Mouse (Mus musculus): ENCODE measurements around the gene Mnt. TPM values are rescaled to one million over a fixed set of nuclear protein-coding genes. Genes with fewer than 3 reads are reported as not detected.

The Mnt gene
- polyA plus RNA-seq, 1 experiment from 2014 or later: 5.1 TPM

DNA sequence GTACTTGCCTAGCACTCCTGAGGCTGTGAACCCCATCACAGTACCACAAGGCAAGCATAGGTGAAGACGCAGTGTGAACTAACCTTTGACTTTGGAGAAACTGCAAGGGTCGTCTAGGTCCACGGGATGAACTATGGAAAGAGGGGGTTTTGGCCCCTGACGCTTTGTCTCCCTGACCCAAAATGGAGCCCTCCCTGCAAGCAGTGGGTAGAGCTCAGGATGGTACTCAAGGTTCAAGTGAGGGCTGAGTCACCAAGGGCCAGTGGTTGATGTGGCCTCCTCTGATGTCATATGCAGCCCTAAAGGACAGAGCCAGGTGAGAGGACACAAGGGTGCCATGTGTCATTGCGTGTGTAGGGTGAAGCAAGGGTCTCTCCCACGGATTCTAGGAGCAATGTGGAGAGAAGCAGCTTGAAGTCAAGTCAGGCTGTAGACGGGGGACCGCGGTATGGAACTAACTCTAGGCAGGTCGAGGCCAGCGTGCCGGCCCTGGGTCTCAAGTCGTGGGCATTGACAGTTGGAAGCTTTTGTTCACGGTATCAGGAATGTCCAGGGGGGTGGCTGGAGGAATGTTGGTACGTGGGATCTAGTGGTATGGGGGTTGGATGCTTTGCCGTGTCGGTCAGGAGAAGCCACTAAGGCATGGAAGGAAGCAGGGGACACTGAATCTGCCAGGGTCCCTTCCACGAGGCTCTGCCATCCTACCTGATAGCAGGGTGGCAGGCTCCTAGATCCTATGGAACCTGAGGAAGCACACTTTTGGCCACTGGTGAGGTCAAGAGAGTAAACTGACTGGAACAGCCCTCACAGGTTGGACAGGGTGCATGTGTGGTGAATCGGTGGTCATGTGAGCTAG, 9.4 kb downstream of the Mnt start:
- no peak overlapping the region for H3K27ac ChIP-seq (replicated peaks; ENCODE audit: low read depth, low read length)
- no peak overlapping the region for H3K4me3 ChIP-seq (ENCODE audit: low read depth, low read length)
- 93% methylated on average over 19 of the region's 19 CpGs for WGBS
- H3K9ac ChIP-seq (ENCODE audit: low read length): no peak overlapping the region
- H3K4me1 ChIP-seq (ENCODE audit: control insufficient read depth, insufficient read depth, low read length): peaks cover 9% of the 10 kb centered on the region
- H3K36me3 ChIP-seq (ENCODE audit: control insufficient read depth, insufficient read depth, low read length): peaks cover 13% of the 10 kb centered on the region
- H3K27me3 ChIP-seq (ENCODE audit: control insufficient read depth, insufficient read depth, low read length): no peaks in the 10 kb centered on the region
- DNase-seq (ENCODE audit: low spot score) (no peak), ATAC-seq (ENCODE audit: insufficient number of reproducible peaks, low FRiP score, low TSS enrichment, low read depth) (no peak)
- no peak overlapping the region for H3K4me2 ChIP-seq (ENCODE audit: low read depth, severe bottlenecking)
- no peaks in the 10 kb centered on the region for H3K9me3 ChIP-seq (ENCODE audit: control insufficient read depth, low read length)

- H3K4me3 ChIP-seq (ENCODE audit: low read depth, low read length): no peak overlapping the region
- 87% methylated on average over 8 of the region's 8 CpGs for WGBS
Measured at GRCm38 (mm10) chr11:74840739-74841138, 10.0 kb downstream of the Mnt start.

DNA sequence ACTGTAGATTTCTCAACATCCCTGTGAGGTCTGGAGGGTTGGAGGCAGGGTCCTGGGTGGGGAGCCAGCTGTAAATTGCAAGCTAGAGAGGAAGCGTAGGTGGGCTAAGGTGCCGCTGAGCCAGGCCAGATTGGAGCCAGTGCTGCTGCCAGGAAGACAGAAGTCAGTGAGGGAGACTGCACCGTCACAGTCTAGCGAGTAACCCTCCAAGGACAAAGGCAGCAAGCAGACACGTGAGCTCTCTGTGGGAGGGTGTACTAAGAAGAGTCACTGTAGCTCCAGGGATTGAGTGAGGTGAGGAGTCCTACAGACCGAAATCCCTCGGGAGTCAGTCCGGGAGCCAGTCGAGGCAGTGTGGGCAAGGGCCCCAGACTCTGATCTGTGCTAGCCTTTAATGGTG, 10.6 kb downstream of the Mnt start:
- no peaks in the 10 kb centered on the region for H3K27me3 ChIP-seq (ENCODE audit: control insufficient read depth, insufficient read depth, low read length)
- WGBS: 90% methylated on average over 9 of the region's 9 CpGs
- H3K9me3 ChIP-seq (ENCODE audit: control insufficient read depth, low read length): no peaks in the 10 kb centered on the region
- no peak overlapping the region for H3K9ac ChIP-seq (ENCODE audit: low read length)
- H3K4me2 ChIP-seq (ENCODE audit: low read depth, severe bottlenecking): no peak overlapping the region
- peaks cover 9% of the 10 kb centered on the region for H3K4me1 ChIP-seq (ENCODE audit: control insufficient read depth, insufficient read depth, low read length)
- no peak overlapping the region for H3K4me3 ChIP-seq (ENCODE audit: low read depth, low read length)
- H3K27ac ChIP-seq (replicated peaks; ENCODE audit: low read depth, low read length): no peak overlapping the region
- H3K36me3 ChIP-seq (ENCODE audit: control insufficient read depth, insufficient read depth, low read length): peaks cover 13% of the 10 kb centered on the region
- DNase-seq (ENCODE audit: low spot score) (no peak), ATAC-seq (ENCODE audit: insufficient number of reproducible peaks, low FRiP score, low TSS enrichment, low read depth) (no peak)

More at GRCm38 (mm10) chr11:74840739-74841138, 10.0 kb downstream of the Mnt start:
- Histone ChIP-seq H3K27ac (replicated peaks; ENCODE audit: low read depth, low read length) (no peak overlapping the region), H3K9ac (ENCODE audit: low read length) (no peak overlapping the region), H3K9me3 (ENCODE audit: control insufficient read depth, low read length) (no peaks in the 10 kb centered on the region), H3K27me3 (ENCODE audit: control insufficient read depth, insufficient read depth, low read length) (no peaks in the 10 kb centered on the region), H3K36me3 (ENCODE audit: control insufficient read depth, insufficient read depth, low read length) (peaks cover 13% of the 10 kb centered on the region), H3K4me2 (ENCODE audit: low read depth, severe bottlenecking) (no peak overlapping the region), H3K4me1 (ENCODE audit: control insufficient read depth, insufficient read depth, low read length) (peaks cover 9% of the 10 kb centered on the region)
- ATAC-seq (ENCODE audit: insufficient number of reproducible peaks, low FRiP score, low TSS enrichment, low read depth) (no peak), DNase-seq (ENCODE audit: low spot score) (no peak)

DNA sequence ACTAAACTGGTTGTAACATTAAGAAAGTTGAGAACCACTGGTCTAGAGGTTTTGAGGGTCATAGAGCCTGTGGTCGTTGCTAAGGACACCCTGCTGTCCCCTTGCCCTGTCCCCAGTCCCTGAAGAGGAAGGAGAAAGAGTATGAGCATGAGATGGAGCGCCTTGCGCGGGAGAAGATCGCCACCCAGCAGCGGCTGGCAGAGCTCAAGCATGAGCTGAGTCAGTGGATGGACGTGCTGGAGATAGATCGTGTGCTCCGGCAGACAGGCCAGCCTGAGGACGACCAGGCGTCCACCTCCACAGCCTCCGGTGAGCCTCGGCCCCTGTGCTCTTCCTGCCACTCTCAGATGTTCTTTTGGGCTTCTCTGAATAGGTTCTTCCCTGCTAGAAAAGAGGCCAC, 11.3 kb downstream of the Mnt start:
- ATAC-seq (ENCODE audit: insufficient number of reproducible peaks, low FRiP score, low TSS enrichment, low read depth): no peak
- Histone ChIP-seq H3K4me2 (ENCODE audit: low read depth, severe bottlenecking) (no peak overlapping the region), H3K4me3 (ENCODE audit: low read depth, low read length) (no peak overlapping the region), H3K9me3 (ENCODE audit: control insufficient read depth, low read length) (no peaks in the 10 kb centered on the region), H3K27me3 (ENCODE audit: control insufficient read depth, insufficient read depth, low read length) (no peaks in the 10 kb centered on the region), H3K9ac (ENCODE audit: low read length) (no peak overlapping the region), H3K27ac (replicated peaks; ENCODE audit: low read depth, low read length) (no peak overlapping the region), H3K36me3 (ENCODE audit: control insufficient read depth, insufficient read depth, low read length) (peaks cover 13% of the 10 kb centered on the region), H3K4me1 (ENCODE audit: control insufficient read depth, insufficient read depth, low read length) (peaks cover 9% of the 10 kb centered on the region)
- 87% methylated on average over 13 of the region's 13 CpGs for WGBS
- DNase-seq (ENCODE audit: low spot score): no peak

DNA sequence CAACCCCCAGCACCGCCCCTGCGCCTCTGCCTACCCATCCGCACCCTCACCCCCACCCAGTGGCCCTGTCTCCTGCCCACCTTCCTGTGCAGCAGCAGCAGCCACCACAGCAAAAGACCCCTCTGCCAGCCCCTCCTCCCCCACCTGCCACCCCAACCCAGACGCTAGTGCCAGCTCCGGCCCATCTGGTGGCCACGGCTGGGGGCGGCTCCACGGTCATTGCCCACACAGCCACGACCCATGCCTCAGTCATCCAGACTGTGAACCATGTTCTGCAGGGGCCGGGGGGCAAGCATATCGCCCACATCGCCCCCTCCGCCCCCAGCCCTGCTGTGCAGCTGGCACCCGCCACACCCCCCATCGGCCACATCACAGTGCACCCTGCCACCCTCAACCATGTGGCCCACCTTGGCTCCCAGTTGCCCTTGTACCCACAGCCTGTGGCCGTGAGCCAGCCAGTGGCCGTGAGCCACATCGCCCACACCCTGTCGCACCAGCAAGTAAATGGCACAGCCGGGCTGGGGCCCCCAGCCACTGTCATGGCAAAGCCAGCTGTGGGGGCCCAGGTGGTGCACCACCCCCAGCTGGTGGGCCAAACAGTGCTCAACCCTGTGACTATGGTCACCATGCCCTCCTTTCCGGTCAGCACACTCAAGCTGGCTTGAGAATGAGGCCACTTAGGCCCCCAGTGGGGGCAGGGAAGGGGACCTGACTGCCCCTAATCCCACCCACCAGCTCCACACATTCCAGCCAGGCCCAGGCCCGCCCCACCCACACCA, 12.1 kb downstream of the Mnt start:
- 91% methylated on average over 22 of the region's 22 CpGs for WGBS
- Histone ChIP-seq H3K9ac (ENCODE audit: low read length) (no peak overlapping the region; the same call in 1 of the 2 replicates), H3K4me2 (ENCODE audit: low read depth, severe bottlenecking) (no peak overlapping the region), H3K36me3 (ENCODE audit: control insufficient read depth, insufficient read depth, low read length) (peaks cover 13% of the 10 kb centered on the region), H3K4me1 (ENCODE audit: control insufficient read depth, insufficient read depth, low read length) (peaks cover 3% of the 10 kb centered on the region), H3K27me3 (ENCODE audit: control insufficient read depth, insufficient read depth, low read length) (no peaks in the 10 kb centered on the region), H3K27ac (replicated peaks; ENCODE audit: low read depth, low read length) (no peak overlapping the region), H3K4me3 (ENCODE audit: low read depth, low read length) (no peak overlapping the region), H3K9me3 (ENCODE audit: control insufficient read depth, low read length) (no peaks in the 10 kb centered on the region)
- ATAC-seq (ENCODE audit: insufficient number of reproducible peaks, low FRiP score, low TSS enrichment, low read depth) (no peak), DNase-seq (ENCODE audit: low spot score) (no peak)

DNA sequence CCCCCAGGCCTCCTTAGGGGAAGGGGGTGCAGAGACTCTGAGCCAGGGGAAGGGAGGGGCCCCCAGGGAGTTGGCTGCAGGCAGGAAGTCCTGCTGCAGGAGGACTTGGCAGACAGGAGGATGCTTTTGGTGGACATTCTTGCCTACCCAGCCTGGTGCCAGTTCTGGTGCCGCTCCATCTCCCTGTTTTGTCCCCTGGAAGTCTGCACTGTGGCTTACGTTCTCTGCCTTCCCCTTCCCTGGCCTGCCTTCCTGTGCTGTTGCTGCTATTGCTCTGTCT, 12.7 kb downstream of the Mnt start:
- Histone ChIP-seq H3K27ac (replicated peaks; ENCODE audit: low read depth, low read length) (no peak overlapping the region), H3K9ac (ENCODE audit: low read length) (no peak overlapping the region)

GRCm38 (mm10) chr11:74843761-74844160, 13.0 kb downstream of the Mnt start:
- 67% methylated on average over 5 of the region's 5 CpGs for WGBS
- peaks cover 2% of the 10 kb centered on the region; the same call in 1 of the 2 replicates for H3K4me1 ChIP-seq (ENCODE audit: control insufficient read depth, insufficient read depth, low read length)
- DNase-seq (ENCODE audit: low spot score): no peak
- no peak for ATAC-seq (ENCODE audit: insufficient number of reproducible peaks, low FRiP score, low TSS enrichment, low read depth)
- no peaks in the 10 kb centered on the region for H3K9me3 ChIP-seq (ENCODE audit: control insufficient read depth, low read length)
- H3K27ac ChIP-seq (replicated peaks; ENCODE audit: low read depth, low read length): no peak overlapping the region
- H3K27me3 ChIP-seq (ENCODE audit: control insufficient read depth, insufficient read depth, low read length): no peaks in the 10 kb centered on the region
- H3K4me3 ChIP-seq (ENCODE audit: low read depth, low read length): no peak overlapping the region
- no peak overlapping the region for H3K9ac ChIP-seq (ENCODE audit: low read length)
- H3K4me2 ChIP-seq (ENCODE audit: low read depth, severe bottlenecking): no peak overlapping the region
- H3K36me3 ChIP-seq (ENCODE audit: control insufficient read depth, insufficient read depth, low read length): peaks cover 13% of the 10 kb centered on the region

More for the DNA sequence above, 12.7 kb downstream of the Mnt start:
- H3K9me3 ChIP-seq (ENCODE audit: control insufficient read depth, low read length): no peaks in the 10 kb centered on the region
- no peak overlapping the region for H3K4me3 ChIP-seq (ENCODE audit: low read depth, low read length)
- 79% methylated on average over 2 of the region's 2 CpGs for WGBS
- no peak for DNase-seq (ENCODE audit: low spot score)
- H3K4me1 ChIP-seq (ENCODE audit: control insufficient read depth, insufficient read depth, low read length): peaks cover 2% of the 10 kb centered on the region; the same call in 1 of the 2 replicates
- H3K27me3 ChIP-seq (ENCODE audit: control insufficient read depth, insufficient read depth, low read length): no peaks in the 10 kb centered on the region
- no peak for ATAC-seq (ENCODE audit: insufficient number of reproducible peaks, low FRiP score, low TSS enrichment, low read depth)
- no peak overlapping the region for H3K4me2 ChIP-seq (ENCODE audit: low read depth, severe bottlenecking)
- H3K36me3 ChIP-seq (ENCODE audit: control insufficient read depth, insufficient read depth, low read length): peaks cover 13% of the 10 kb centered on the region

- Histone ChIP-seq H3K9me3 (ENCODE audit: control insufficient read depth, low read length) (no peaks in the 10 kb centered on the region), H3K4me1 (ENCODE audit: control insufficient read depth, insufficient read depth, low read length) (peaks cover 2% of the 10 kb centered on the region; the same call in 1 of the 2 replicates), H3K36me3 (ENCODE audit: control insufficient read depth, insufficient read depth, low read length) (peaks cover 8% of the 10 kb centered on the region; the same call in 1 of the 2 replicates), H3K9ac (ENCODE audit: low read length) (no peak overlapping the region), H3K27ac (replicated peaks; ENCODE audit: low read depth, low read length) (no peak overlapping the region), H3K4me3 (ENCODE audit: low read depth, low read length) (no peak overlapping the region), H3K4me2 (ENCODE audit: low read depth, severe bottlenecking) (no peak overlapping the region), H3K27me3 (ENCODE audit: control insufficient read depth, insufficient read depth, low read length) (no peaks in the 10 kb centered on the region)
- WGBS: 67% methylated on average over 3 of the region's 3 CpGs
- ATAC-seq (ENCODE audit: insufficient number of reproducible peaks, low FRiP score, low TSS enrichment, low read depth): no peak
- DNase-seq (ENCODE audit: low spot score): no peak
Measured at GRCm38 (mm10) chr11:74845784-74846183, 15.1 kb downstream of the Mnt start.

Measured in limb, embryonic 11.5 days (tissue).